Mouse (Mus musculus) embryo, embryonic 11.5 days (tissue): ENCODE measurements around the gene Mapre3.

Experiments
- DNase-seq: peaks from one replicate; pipeline ENCODE4 v3.0.0-alpha.2; 2012; ENCODE audit warnings: low read depth, low spot score

Mapre3 gene

GRCm38 (mm10) chr5:30886209-30886608 is 71.8 kb downstream of the Mapre3 start:
- DNase-seq: no peak

GRCm38 (mm10) chr5:30886731-30887130 is 72.3 kb downstream of the Mapre3 start:
- DNase-seq: no peak

GRCm38 (mm10) chr5:30887331-30887761 is 72.9 kb downstream of the Mapre3 start:
- peak; percentile 66 for DNase-seq

GRCm38 (mm10) chr5:30887858-30888336 is 73.5 kb downstream of the Mapre3 start:
- DNase-seq: peak; percentile 96

- peak; percentile 87 for DNase-seq
Observed at GRCm38 (mm10) chr5:30888337-30889087, 74.1 kb downstream of the Mapre3 start, which contains the start of gene Agbl5. TSS of gene Agbl5 (plus strand) at chr5:30888694.

GRCm38 (mm10) chr5:30889088-30889754 is 74.8 kb downstream of the Mapre3 start:
- no peak for DNase-seq

GRCm38 (mm10) chr5:30890375-30890774 is 75.9 kb downstream of the Mapre3 start:
- DNase-seq: no peak

GRCm38 (mm10) chr5:30901860-30902259 is 87.4 kb downstream of the Mapre3 start:
- DNase-seq: no peak

- DNase-seq: peak; percentile 94
Observed at GRCm38 (mm10) chr5:30907413-30908059, 93.1 kb downstream of the Mapre3 start, which contains the start of gene Ost4. TSS of gene Ost4 (minus strand) at chr5:30907788.

GRCm38 (mm10) chr5:30908426-30909299 is 94.2 kb downstream of the Mapre3 start:
- DNase-seq: no peak

- no peak for DNase-seq
Observed at GRCm38 (mm10) chr5:30909300-30909659, 94.8 kb downstream of the Mapre3 start.

- no peak for DNase-seq
Observed at GRCm38 (mm10) chr5:30909863-30910262, 95.4 kb downstream of the Mapre3 start.

GRCm38 (mm10) chr5:30910481-30910880 is 96.0 kb downstream of the Mapre3 start:
- no peak for DNase-seq

GRCm38 (mm10) chr5:30912156-30912555 is 97.7 kb downstream of the Mapre3 start:
- no peak for DNase-seq

GRCm38 (mm10) chr5:30913060-30913841 is 98.8 kb downstream of the Mapre3 start, which contains the start of gene Emilin1:
TSS of gene Emilin1 (plus strand) at chr5:30913402.
- DNase-seq: peak; percentile 82

GRCm38 (mm10) chr5:30914101-30914635 is 99.7 kb downstream of the Mapre3 start:
- DNase-seq: no peak

GRCm38 (mm10) chr5:30914849-30915248 is 100.4 kb downstream of the Mapre3 start:
- DNase-seq: no peak

- no peak for DNase-seq
Observed at GRCm38 (mm10) chr5:30915456-30915855, 101.0 kb downstream of the Mapre3 start.
